Mouse (Mus musculus) gastrocnemius, adult 8-10 months (tissue): Measurements from ENCODE around the gene Wdr24. TPM values are rescaled to one million over a fixed set of nuclear protein-coding genes. Genes with fewer than 3 reads are reported as not detected.

ENCODE experiments used
- DNase-seq, 2 experiments: peaks; one replicate each; pipeline ENCODE4 v3.0.0; 2022; ENCODE audit warnings: low spot score in 2 of 2
- total RNA-seq, 4 experiments: library from RNA; stranded (reverse); gene quantifications; 2 replicates each; pipeline ENCODE4 v1.2.4; 2022

Gene Wdr24
- total RNA-seq, 4 experiments from 2014 or later: 9.8 to 13.2 (median 11.7) TPM

DNA sequence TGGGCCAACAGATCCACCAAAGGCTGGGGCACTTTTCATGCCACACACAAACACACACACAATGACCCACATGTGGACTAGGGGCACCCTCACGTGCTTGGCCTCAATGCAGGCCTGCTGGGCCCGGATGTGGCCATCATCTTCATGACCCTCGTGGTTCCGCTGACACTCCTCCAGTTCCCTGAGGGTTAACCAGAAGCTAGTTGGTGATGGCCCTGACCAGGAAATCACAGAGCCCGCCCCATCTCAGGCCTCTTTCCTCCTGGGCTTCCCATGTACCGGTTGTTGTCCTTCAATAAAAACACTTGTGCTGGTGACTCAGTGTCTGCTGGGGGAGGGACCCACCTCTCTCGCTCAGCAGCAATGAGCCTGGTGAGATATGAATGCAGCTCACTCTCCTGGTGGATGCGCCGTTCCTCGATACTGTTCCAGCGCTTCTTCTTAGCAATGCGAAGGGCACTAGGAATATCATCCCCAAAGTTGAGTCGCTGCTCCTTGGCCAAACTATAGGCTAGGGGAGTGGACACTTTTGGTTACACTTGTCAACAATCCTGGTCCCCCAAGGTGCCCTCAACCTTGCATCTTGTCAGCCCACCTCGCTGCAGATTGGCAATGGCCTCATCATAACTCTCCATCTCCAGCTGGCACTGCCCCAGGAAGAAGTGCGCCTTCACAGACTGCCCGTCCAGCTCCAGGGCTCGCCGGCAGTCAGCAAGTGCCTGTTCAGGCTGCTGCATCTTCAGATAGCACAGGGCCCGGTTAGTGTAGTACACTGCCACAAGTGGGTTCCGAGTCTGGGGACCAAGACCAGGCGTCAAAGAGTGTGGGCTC is 8.2 kb downstream of the Wdr24 start:
- DNase-seq: no peak

DNA sequence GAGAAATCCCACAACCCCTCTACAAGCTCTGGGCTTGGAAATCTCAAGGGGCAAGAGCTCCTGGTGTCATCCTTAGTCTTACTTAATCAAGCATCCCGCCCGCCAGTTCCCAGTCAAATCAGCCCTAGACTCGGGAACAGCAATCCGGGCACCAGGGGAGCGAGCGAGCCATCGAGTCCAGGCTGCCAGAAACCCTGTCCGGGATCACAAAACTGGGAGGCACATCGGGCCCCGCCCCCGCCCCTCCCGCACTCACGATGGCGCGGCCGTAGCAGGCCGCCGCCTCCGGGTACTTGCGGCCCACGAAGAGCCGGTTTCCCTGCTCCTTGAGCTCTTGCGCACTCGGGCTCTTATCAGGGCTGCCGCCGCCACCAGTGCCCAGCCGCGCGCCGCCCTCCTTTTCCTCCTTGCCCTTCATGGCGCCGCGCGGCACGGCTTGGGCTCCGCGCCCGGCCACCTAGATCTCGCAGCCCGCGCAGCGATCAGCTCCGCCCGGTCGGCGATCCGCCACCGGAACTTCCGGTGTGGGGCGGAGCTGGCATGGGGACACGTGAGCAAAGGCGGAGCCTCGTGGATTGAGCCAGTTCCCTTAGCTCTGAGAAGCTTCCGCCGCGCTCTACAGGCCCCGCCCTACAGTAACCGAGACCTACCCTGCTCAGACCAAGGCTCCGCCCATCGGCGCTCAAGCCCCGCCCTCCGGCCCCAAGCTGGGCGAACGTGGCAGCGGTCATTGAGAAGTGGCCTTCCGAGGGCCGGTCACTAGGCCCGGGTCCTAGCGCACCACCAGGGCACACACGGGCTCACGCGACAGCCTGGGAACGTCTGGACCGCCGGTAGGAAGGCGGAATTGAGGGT is 9.2 kb downstream of the Wdr24 start:
- peak; percentile 99 to 100 for DNase-seq

GRCm38 (mm10) chr17:25833291-25833663 is 9.8 kb downstream of the Wdr24 start, which contains the start of gene Stub1:
Gene Stub1 (minus strand): TSS chr17:25833404.
- peak; percentile 93 for DNase-seq

GRCm38 (mm10) chr17:25833961-25834594 is 10.7 kb downstream of the Wdr24 start:
- no peak for DNase-seq

DNA sequence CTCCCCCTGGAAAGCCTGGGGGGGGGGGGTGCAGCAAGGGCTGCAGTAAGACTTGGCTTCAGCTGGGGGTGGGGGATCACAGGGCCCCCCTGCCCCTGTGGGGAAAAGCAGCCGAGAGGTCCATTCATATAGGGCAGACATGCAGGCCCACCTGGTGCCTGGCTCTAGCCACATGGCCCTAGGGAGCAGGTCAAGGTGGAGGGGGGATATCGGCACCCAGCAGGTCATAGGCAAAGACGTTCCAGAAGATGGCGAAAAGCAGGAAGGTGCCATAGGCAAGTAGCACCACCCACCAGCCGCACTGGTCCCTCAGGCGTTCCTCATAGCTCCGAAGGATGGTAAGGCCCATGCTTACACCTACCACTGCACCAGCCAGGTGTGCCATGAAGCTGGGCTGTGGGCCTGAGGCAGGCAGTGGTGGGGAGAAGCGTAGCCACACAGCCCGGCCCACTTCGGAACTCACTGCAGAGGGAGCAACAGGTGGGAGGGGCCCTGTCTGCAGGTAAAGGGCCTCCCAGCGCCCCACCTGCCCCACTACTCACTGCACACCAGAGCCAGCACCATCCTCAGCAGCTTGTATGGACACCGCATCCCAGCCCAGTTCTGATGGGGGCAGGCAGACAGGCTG is 11.3 kb downstream of the Wdr24 start:
- DNase-seq: no peak

DNA sequence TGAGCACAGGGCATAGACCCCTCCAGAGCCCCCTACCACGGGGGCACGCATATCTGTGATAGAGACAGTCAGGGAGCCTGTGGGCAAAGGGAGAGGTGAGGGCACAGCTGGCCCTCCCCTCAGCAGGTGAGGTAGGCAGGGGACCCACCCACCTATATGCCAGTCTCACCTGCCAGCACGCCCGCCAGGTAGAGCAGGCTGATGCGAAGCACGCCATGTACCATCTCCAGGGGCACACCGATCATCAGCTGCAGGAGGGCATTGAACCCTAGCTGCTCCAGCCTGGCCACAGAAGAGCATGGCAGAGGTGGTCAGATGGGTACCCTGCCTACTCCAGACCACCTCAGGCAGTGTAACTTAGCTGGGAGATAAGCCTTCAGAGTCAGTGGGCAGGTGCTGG is 11.9 kb downstream of the Wdr24 start:
- DNase-seq: no peak

DNA sequence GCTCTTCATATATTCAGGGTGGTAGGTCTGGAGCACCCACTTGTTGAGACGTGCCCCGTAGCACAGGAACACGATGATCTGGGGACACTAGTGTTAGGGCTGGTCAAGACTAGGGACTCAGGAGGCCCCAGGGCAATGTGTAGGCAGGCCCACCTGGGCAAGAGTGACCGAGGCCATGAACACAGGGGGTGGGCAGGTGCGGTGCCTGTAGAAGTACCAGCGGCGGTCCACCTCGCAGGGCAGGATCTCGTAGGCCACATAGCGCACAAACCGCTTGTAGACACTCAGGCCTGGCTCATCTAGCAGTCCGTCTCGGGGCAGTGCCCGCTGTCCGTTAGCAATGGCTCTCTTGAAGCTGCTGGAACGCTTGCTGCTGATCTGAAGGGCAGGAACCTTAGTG is 12.4 kb downstream of the Wdr24 start:
- DNase-seq: no peak

GRCm38 (mm10) chr17:25836397-25837075 is 13.1 kb downstream of the Wdr24 start:
- DNase-seq: no peak

DNA sequence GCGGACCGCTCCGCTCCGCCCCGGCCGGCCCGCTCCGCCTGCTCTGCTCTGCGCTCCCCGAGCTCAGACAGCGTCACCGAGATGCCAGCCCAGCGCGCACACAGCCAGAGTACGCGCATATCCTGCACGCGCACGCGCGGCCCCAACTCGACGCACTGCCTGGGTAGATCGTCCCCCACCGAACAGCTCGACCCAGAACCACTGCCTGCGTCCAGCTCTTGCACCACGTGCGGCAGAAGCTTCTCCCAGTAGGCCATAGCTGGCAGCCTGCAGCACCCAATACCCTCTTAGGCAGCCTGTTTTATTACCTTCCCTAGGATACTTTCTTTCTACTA is 13.6 kb downstream of the Wdr24 start, which contains the start of gene Rhbdl1:
Gene Rhbdl1, minus strand, starts transcription at position 220 of the 335 bp plus-strand sequence.
- DNase-seq: peak; percentile 77 to 89

DNA sequence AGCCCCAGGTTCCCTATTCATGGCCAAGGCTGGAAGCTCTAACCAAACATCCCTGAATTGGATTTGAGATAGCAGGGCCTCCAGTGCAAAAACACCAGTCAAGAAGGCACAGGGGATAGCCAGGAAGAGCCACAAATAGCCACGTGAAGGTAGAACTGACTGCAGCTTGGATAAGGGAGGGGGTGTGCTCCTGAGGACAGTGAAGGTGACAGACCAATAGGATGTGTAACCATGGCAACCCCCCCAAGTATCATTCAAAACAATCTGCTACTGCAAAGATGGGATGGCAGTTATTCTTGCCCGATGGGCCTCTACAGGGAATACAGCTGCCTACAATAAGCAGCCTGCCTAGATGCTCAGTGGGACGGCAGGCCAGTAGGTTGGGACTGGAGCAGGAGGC is 14.1 kb downstream of the Wdr24 start:
- DNase-seq: no peak

- DNase-seq: no peak
These were observed 15.5 kb downstream of the Wdr24 start for GRCm38 (mm10) chr17:25838904-25839303.

- DNase-seq: no peak
These were observed 16.2 kb downstream of the Wdr24 start for GRCm38 (mm10) chr17:25839455-25840235.

DNA sequence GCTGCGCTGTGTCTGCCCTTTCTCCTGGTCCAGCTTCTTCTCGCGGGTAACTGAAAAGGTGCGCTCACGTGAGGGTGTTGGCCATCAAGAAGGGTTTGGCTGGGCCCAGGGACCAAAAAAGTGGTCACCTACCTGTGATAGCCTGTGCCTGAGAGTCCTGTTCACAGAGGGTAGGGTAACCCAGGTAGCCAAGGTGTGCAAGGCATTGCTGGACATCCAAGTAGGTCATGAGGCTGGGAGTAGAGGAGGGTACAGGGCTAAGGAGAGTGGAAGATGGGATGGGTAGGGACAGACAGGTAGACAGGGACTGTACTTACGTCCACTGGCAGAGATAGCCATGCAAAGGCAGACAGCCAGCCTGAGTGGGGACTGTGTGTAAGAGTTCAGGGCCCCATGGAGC is 17.1 kb downstream of the Wdr24 start:
- DNase-seq: no peak

- DNase-seq: no peak
These were observed 17.9 kb downstream of the Wdr24 start, which contains the start of gene Gm20683 for GRCm38 (mm10) chr17:25841117-25841880. Gene Gm20683 (minus strand): TSS chr17:25841763.

DNA sequence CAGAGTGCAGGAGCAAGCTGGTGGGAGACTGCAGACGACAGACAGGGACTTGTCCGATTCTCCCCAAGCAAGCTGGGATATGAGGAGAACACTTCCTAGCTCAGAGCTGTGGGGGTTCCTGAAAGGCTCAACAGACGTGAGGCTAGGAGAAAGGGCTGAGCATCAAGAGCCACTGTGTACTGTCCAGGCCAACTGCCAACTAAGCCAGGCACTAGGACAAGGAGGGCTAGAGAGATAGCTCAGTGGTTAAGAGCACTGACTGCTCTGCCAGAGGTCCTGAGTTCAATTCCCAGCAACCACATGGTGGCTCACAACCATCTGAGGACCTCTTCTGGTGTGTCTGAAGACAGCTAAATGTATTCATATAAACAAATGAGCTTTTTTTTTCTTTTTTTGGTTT is 19.1 kb downstream of the Wdr24 start:
- no peak for DNase-seq

GRCm38 (mm10) chr17:25843122-25843521 is 19.7 kb downstream of the Wdr24 start:
- DNase-seq: no peak

DNA sequence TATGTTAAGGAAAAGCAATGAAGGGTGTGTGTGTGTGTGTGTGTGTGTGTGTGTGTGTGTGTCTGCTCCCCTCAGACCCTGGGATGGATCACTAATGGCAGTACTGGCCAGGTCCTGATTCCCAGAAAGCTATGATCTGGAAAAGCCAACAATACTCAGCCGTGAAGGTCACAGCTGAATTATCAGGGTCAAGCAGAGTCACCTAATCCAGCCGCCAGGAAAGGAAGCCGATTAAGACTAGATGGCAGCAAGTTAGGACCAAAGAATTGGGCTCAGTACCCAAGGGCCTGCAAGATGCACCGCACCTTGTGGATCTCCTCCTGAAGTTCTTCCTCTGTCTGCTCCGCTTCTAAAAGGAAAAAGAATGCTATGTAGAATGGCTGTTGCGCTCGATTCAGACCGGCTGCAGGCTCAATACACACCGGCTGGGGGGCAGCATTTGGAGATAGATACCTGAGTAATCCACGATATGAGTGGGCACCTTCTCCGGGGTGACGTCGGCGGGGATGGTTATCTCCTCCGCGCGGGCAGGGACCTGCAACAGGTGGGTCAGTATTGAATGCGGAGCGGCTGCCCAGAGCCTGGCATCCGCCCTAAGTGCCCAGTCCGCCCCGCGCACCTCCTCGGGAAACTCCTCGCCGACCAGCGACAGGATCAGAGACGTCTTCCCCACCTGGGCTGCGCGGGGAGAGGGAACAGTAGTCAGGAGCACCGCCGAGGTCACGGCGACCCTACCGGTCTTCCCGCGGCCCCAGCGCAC is 20.4 kb downstream of the Wdr24 start:
- no peak for DNase-seq

- DNase-seq: peak; percentile 91 to 94
These were observed 21.0 kb downstream of the Wdr24 start, which contains the start of gene Rhot2 for GRCm38 (mm10) chr17:25844396-25844901. Gene Rhot2 (minus strand): TSS chr17:25844851.
